Mouse (Mus musculus) heart, embryonic 12.5 days (tissue): ENCODE results near the gene Abca7. TPM values are rescaled to one million over a fixed set of nuclear protein-coding genes. Genes with fewer than 3 reads are reported as not detected.

Experiments
- ATAC-seq: fragments of 200-750 bp; cut with Nextera tagmentation; 2 replicates; pipeline ENCODE4 v1.8.0; 2017; ENCODE audit warnings: moderate TSS enrichment, moderate library complexity; ENCODE audit not compliant: insufficient number of reproducible peaks, low FRiP score
- H3K27ac ChIP-seq: fragments of 300-500 bp; sonication (generic); 2 replicates; pipeline ENCODE4 v1.5.1; 2016; ENCODE audit warnings: mild to moderate bottlenecking, moderate library complexity; ENCODE audit not compliant: poor library complexity, severe bottlenecking
- H3K27me3 ChIP-seq: fragments of 300-500 bp; sonication (generic); replicated peaks from 2 replicates; pipeline ENCODE4 v1.6.1; 2016; ENCODE audit warnings: mild to moderate bottlenecking, moderate library complexity
- H3K36me3 ChIP-seq: fragments of 300-500 bp; sonication (generic); 2 replicates; pipeline ENCODE4 v1.6.1; 2016; ENCODE audit warnings: mild to moderate bottlenecking, moderate library complexity
- H3K4me1 ChIP-seq: fragments of 300-500 bp; sonication (generic); replicated peaks from 2 replicates; pipeline ENCODE4 v1.6.1; 2016; ENCODE audit warnings: mild to moderate bottlenecking
- H3K4me2 ChIP-seq: fragments of 300-500 bp; sonication (generic); 2 replicates; pipeline ENCODE4 v1.6.1; 2016; ENCODE audit warnings: mild to moderate bottlenecking, moderate library complexity
- H3K4me3 ChIP-seq: fragments of 300-500 bp; sonication (generic); 2 replicates; pipeline ENCODE4 v1.5.1; 2016; ENCODE audit warnings: mild to moderate bottlenecking
- H3K9ac ChIP-seq: fragments of 300-500 bp; sonication (generic); 2 replicates; pipeline ENCODE4 v1.6.1; 2016; ENCODE audit warnings: mild to moderate bottlenecking, moderate library complexity
- H3K9me3 ChIP-seq: fragments of 300-500 bp; sonication (generic); replicated peaks from 2 replicates; pipeline ENCODE4 v1.6.1; 2016; ENCODE audit warnings: mild to moderate bottlenecking, moderate library complexity
- WGBS: fragments of 180-500 bp; shearing (Covaris S2); methylation state at CpG from one replicate; pipeline ENCODE4 v1.1.7; 2016; 5-methylcytosine and 5-hydroxymethylcytosine counted together
- polyA plus RNA-seq: library from polyadenylated mRNA; unstranded; fragments of >200 nt; fragmentation: Nextera tagmentation; extraction: Ambion mirVana; gene quantifications from 2 replicates; pipeline ENCODE4 v1.2.1, GENCODE M21; 2016

Abca7 gene
- polyA plus RNA-seq, 1 experiment from 2014 or later, result 5.1 TPM

- no peak overlapping the region for H3K4me2 ChIP-seq
- H3K4me3 ChIP-seq, result no peak overlapping the region
- no peaks in the 10 kb centered on the region for H3K27me3 ChIP-seq
- H3K9me3 ChIP-seq, result no peaks in the 10 kb centered on the region
- no peak overlapping the region for H3K9ac ChIP-seq
- WGBS, result 87% methylated on average over 5 of the region's 5 CpGs
- no peak for ATAC-seq
- H3K27ac ChIP-seq, result no peak overlapping the region
- no peaks in the 10 kb centered on the region for H3K36me3 ChIP-seq
- peaks cover 25% of the 10 kb centered on the region for H3K4me1 ChIP-seq
Observed at GRCm38 (mm10) chr10:80045766-80046165, 49.5 kb downstream of the Abca7 start.

- H3K27me3 ChIP-seq, result no peaks in the 10 kb centered on the region
- no peaks in the 10 kb centered on the region for H3K36me3 ChIP-seq
- 65% methylated on average over 9 of the region's 9 CpGs for WGBS
- H3K4me3 ChIP-seq, result no peak within 1 kb of the TSS
- H3K4me2 ChIP-seq, result no peak within 1 kb of the TSS
- H3K9me3 ChIP-seq, result no peaks in the 10 kb centered on the region
- ATAC-seq, result no peak
- no peak within 1 kb of the TSS for H3K27ac ChIP-seq
- peaks cover 36% of the 10 kb centered on the region for H3K4me1 ChIP-seq
- H3K9ac ChIP-seq, result no peak within 1 kb of the TSS; the same call in 1 of the 2 replicates
Observed at GRCm38 (mm10) chr10:80047041-80047565, 50.8 kb downstream of the Abca7 start, which contains the start of gene Gpx4. TSS of gene Gpx4 (plus strand) at chr10:80047166.

- ATAC-seq, result no peak
- H3K4me3 ChIP-seq, result no peak overlapping the region
- peaks cover 45% of the 10 kb centered on the region for H3K4me1 ChIP-seq
- H3K27ac ChIP-seq, result no peak overlapping the region
- no peak overlapping the region for H3K9ac ChIP-seq
- H3K9me3 ChIP-seq, result no peaks in the 10 kb centered on the region
- H3K27me3 ChIP-seq, result no peaks in the 10 kb centered on the region
- H3K4me2 ChIP-seq, result no peak overlapping the region
- 33% methylated on average over 5 of the region's 5 CpGs for WGBS
- no peaks in the 10 kb centered on the region for H3K36me3 ChIP-seq
Observed at GRCm38 (mm10) chr10:80048396-80048795, 52.1 kb downstream of the Abca7 start.

GRCm38 (mm10) chr10:80048834-80049233 is 52.5 kb downstream of the Abca7 start:
- no peak overlapping the region for H3K9ac ChIP-seq
- H3K36me3 ChIP-seq, result no peaks in the 10 kb centered on the region
- H3K27ac ChIP-seq, result 0 out of 2 replicates have a peak overlapping the region, but pooled peaks have one; percentile 30
- 37% methylated on average over 3 of the region's 3 CpGs for WGBS
- no peak overlapping the region for H3K4me2 ChIP-seq
- H3K4me1 ChIP-seq, result peaks cover 45% of the 10 kb centered on the region
- no peak for ATAC-seq
- H3K9me3 ChIP-seq, result no peaks in the 10 kb centered on the region
- H3K4me3 ChIP-seq, result no peak overlapping the region
- H3K27me3 ChIP-seq, result no peaks in the 10 kb centered on the region

- ATAC-seq, result no peak
- Histone ChIP-seq H3K9ac (no peak overlapping the region), H3K4me2 (no peak overlapping the region), H3K9me3 (no peaks in the 10 kb centered on the region), H3K27ac (no peak overlapping the region), H3K4me3 (no peak overlapping the region), H3K36me3 (peaks cover 1% of the 10 kb centered on the region; the same call in 1 of the 2 replicates), H3K4me1 (peaks cover 52% of the 10 kb centered on the region), H3K27me3 (no peaks in the 10 kb centered on the region)
- 45% methylated on average over 6 of the region's 6 CpGs for WGBS
Observed at GRCm38 (mm10) chr10:80050244-80050643, 54.0 kb downstream of the Abca7 start.

GRCm38 (mm10) chr10:80050885-80051617 is 54.8 kb downstream of the Abca7 start:
- 36% methylated on average over 15 of the region's 15 CpGs for WGBS
- H3K27me3 ChIP-seq, result no peaks in the 10 kb centered on the region
- no peak overlapping the region for H3K4me3 ChIP-seq
- H3K27ac ChIP-seq, result peak overlapping the region; percentile 74
- H3K36me3 ChIP-seq, result peaks cover 9% of the 10 kb centered on the region
- H3K9ac ChIP-seq, result 0 out of 2 replicates have a peak overlapping the region, but pooled peaks have one; percentile 49
- H3K9me3 ChIP-seq, result no peaks in the 10 kb centered on the region
- H3K4me2 ChIP-seq, result no peak overlapping the region
- H3K4me1 ChIP-seq, result peaks cover 59% of the 10 kb centered on the region
- ATAC-seq, result no peak

GRCm38 (mm10) chr10:80051618-80052373 is 55.5 kb downstream of the Abca7 start:
- Histone ChIP-seq H3K9me3 (no peaks in the 10 kb centered on the region), H3K4me2 (no peak overlapping the region), H3K9ac (peak overlapping the region; percentile 49), H3K27me3 (no peaks in the 10 kb centered on the region), H3K4me3 (no peak overlapping the region), H3K27ac (peak overlapping the region; percentile 74), H3K36me3 (peaks cover 15% of the 10 kb centered on the region), H3K4me1 (peaks cover 59% of the 10 kb centered on the region)
- ATAC-seq, result peak; percentile 42
- WGBS, result 28% methylated on average over 14 of the region's 14 CpGs

GRCm38 (mm10) chr10:80052374-80052764 is 56.1 kb downstream of the Abca7 start:
- Histone ChIP-seq H3K4me3 (no peak overlapping the region), H3K27me3 (no peaks in the 10 kb centered on the region), H3K27ac (peak overlapping the region; percentile 74), H3K36me3 (peaks cover 20% of the 10 kb centered on the region), H3K4me2 (no peak overlapping the region), H3K9ac (peak overlapping the region; percentile 49), H3K4me1 (peaks cover 58% of the 10 kb centered on the region), H3K9me3 (no peaks in the 10 kb centered on the region)
- 84% methylated on average over 5 of the region's 5 CpGs for WGBS
- no peak for ATAC-seq

GRCm38 (mm10) chr10:80053259-80053780 is 57.0 kb downstream of the Abca7 start:
- peaks cover 30% of the 10 kb centered on the region for H3K36me3 ChIP-seq
- H3K4me3 ChIP-seq, result peak overlapping the region; percentile 68
- peak overlapping the region; percentile 97 for H3K27ac ChIP-seq
- H3K27me3 ChIP-seq, result no peaks in the 10 kb centered on the region
- ATAC-seq, result peak; percentile 94
- H3K4me1 ChIP-seq, result peaks cover 48% of the 10 kb centered on the region
- H3K9me3 ChIP-seq, result no peaks in the 10 kb centered on the region
- under 1% methylated on average over 47 of the region's 47 CpGs for WGBS
- peak overlapping the region; percentile 86 for H3K9ac ChIP-seq
- H3K4me2 ChIP-seq, result peak overlapping the region; percentile 81

- Histone ChIP-seq H3K27me3 (no peaks in the 10 kb centered on the region), H3K4me1 (peaks cover 41% of the 10 kb centered on the region), H3K36me3 (peaks cover 38% of the 10 kb centered on the region), H3K9ac (peak overlapping the region; percentile 86), H3K9me3 (no peaks in the 10 kb centered on the region), H3K4me2 (peak overlapping the region; percentile 81), H3K27ac (peak overlapping the region; percentile 97), H3K4me3 (peak overlapping the region; percentile 68)
- ATAC-seq, result peak; percentile 70
- 1% methylated on average over 77 of the region's 77 CpGs for WGBS
Observed at GRCm38 (mm10) chr10:80053831-80054815, 57.8 kb downstream of the Abca7 start.
